Mouse (Mus musculus) thymus, postnatal 10 days (tissue): ENCODE data around the gene Rbak.
"Not testable (repeated sequence)": the region's sequence is repeated elsewhere in the genome, so short reads cannot be mapped to it uniquely, and the experiment has no call there.

Experiments used
- DNase-seq, 2 experiments: peaks; one replicate each; pipeline ENCODE4 v3.0.0; 2021; ENCODE audit warnings: low spot score in 2 of 2

Rbak gene

DNA sequence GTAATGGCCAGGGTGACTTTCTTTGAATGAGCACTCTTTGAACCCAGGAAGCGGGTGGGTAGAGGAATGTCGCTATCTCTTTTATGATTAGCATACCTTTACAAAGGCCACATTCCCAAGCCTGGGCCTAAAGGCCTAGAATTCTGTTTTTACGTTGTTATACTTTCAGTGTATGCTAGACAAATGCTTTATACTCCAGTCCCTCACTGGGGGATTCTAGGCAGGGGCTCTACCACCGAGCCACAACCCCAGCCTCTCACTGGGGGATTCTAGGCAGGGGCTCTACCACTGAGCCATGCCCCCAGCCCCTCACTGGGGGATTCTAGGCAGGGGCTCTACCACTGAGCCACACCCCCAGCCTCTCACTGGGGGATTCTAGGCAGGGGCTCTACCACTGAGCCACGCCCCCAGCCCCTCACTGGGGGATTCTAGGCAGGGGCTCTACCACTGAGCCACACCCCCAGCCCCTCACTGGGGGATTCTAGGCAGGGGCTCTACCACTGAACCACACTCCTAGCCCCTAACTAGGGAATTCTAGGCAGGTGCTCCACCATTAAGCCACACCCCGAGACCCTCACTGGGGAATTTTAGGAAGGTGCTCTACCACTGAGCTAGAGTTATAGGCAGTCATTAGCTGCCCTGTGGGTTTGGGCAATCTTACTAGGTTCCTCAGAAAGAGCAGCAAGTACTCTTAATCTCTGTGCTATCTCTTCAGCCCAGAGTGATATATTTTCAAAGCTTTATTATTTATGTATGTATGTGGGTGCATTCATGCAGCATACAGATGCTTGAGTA, 46.2 kb downstream of the Rbak start:
- not testable (repeated sequence) for DNase-seq

- peak; percentile 50 to 56 for DNase-seq
Measured at GRCm38 (mm10) chr5:143132935-143133514, 47.5 kb downstream of the Rbak start.

GRCm38 (mm10) chr5:143130342-143130741, 50.2 kb downstream of the Rbak start:
- DNase-seq: peak in 1 of 2 experiments; percentile 28

GRCm38 (mm10) chr5:143129101-143129500, 51.5 kb downstream of the Rbak start:
- no peak for DNase-seq

- no peak for DNase-seq
Measured at GRCm38 (mm10) chr5:143127837-143128236, 52.7 kb downstream of the Rbak start.

DNA sequence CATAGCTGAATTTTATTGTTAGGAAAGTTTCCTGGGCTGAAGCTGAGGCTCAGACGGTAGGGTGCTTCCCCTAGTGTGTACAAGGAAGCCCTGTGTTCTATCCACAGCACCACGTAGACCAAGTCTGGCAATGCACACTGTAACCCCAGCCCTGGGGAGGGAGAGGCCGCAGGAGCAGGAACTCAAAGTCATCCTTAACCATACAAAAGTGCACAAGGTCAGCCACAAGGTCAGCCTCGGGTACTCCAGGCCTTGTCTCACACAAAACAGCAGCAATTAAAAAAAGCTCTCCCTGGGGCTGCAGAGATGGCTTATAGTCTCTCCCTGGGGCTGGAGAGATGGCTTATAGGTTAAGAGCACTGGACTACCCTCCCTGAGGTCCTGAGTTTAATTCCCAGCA, 53.7 kb downstream of the Rbak start:
- DNase-seq: no peak

DNA sequence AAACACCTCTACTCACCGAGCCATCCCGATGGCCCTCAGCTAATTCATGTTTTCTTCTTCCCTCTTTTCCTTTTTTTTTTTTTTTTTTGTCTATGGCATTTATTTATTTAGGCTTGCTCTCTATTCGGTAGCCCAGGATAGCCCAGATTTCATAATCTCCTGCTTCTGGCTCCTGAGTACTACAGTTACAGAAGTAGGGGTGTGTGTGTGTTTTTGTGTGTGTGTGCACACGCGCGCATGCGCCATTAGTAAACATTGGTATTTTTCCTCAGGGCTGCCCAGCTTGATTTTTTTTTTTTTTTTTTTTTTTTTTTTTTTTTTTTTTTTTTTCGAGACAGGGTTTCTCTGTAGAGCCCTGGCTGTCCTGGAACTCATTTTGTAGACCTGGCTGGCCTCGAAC, 54.5 kb downstream of the Rbak start:
- no peak for DNase-seq

GRCm38 (mm10) chr5:143125601-143126000, 55.0 kb downstream of the Rbak start:
- DNase-seq: no peak

- no peak for DNase-seq
Measured at GRCm38 (mm10) chr5:143124805-143125378, 55.7 kb downstream of the Rbak start.

- DNase-seq: no peak
Measured at GRCm38 (mm10) chr5:143122673-143123072, 57.9 kb downstream of the Rbak start.
